Mouse (Mus musculus): ENCODE measurements at regions not wholly inside any gene's neighbourhood (a gene's known extent, or its start where the extent isn't known, plus 50 kb on each side); places are given as distances from the start of the nearest gene placed in this dataset.
A peak's percentile ranks its signal among the peaks of the same experiment; 100 is the strongest.

- H3K4me3 ChIP-seq: no peak overlapping the region
- H3K9me3 ChIP-seq: no peaks in the 10 kb centered on the region
- H3K4me2 ChIP-seq (replicated peaks): no peak overlapping the region
- H3K27ac ChIP-seq (replicated peaks): no peak overlapping the region
- H3K27me3 ChIP-seq: no peaks in the 10 kb centered on the region
- H3K36me3 ChIP-seq: no peaks in the 10 kb centered on the region
- ATAC-seq (replicated peaks): no peak
- peaks cover 14% of the 10 kb centered on the region for H3K4me1 ChIP-seq
- H3K9ac ChIP-seq (replicated peaks): no peak overlapping the region
- 47% methylated on average over 1 of the region's 1 CpGs for WGBS
Observed at GRCm38 (mm10) chr3:80204821-80205220, 320.5 kb downstream of the Fam198b start.

GRCm38 (mm10) chr3:80205351-80205750, 321.0 kb downstream of the Fam198b start:
- WGBS: 50% methylated on average over 6 of the region's 6 CpGs
- H3K9me3 ChIP-seq: no peaks in the 10 kb centered on the region
- no peak overlapping the region for H3K27ac ChIP-seq (replicated peaks)
- H3K4me1 ChIP-seq: peaks cover 14% of the 10 kb centered on the region
- no peaks in the 10 kb centered on the region for H3K27me3 ChIP-seq
- no peak overlapping the region for H3K4me2 ChIP-seq (replicated peaks)
- H3K4me3 ChIP-seq: no peak overlapping the region
- no peaks in the 10 kb centered on the region for H3K36me3 ChIP-seq
- no peak overlapping the region for H3K9ac ChIP-seq (replicated peaks)
- ATAC-seq (replicated peaks): no peak

- Histone ChIP-seq H3K27ac (replicated peaks) (peak overlapping the region; percentile 68), H3K9me3 (no peaks in the 10 kb centered on the region), H3K4me2 (replicated peaks) (no peak overlapping the region), H3K4me3 (no peak overlapping the region), H3K36me3 (no peaks in the 10 kb centered on the region), H3K27me3 (no peaks in the 10 kb centered on the region), H3K4me1 (peaks cover 14% of the 10 kb centered on the region), H3K9ac (replicated peaks) (no peak overlapping the region)
- WGBS: 11% methylated on average over 1 of the region's 1 CpGs
- ATAC-seq (replicated peaks): peak; percentile 77
Observed at GRCm38 (mm10) chr3:80207022-80207421, 322.7 kb downstream of the Fam198b start.

DNA sequence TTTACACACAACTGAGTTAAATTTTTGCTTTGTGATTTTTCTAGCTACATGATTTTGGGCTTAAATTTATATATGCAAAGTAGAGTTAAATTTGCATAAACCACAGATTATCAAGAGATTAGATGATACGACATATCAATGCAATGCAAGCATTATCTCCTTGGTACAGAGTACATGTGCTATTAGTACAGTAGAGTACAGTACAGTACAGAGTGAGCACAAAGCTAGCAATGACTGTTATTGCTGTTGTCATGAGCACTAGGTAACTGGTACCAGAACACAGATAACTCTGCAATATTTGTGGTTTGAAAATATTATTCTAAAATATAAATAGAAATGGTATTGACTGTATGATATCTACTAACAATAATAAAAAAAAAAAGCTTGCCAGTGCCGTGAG, 323.7 kb downstream of the Fam198b start:
- H3K9me3 ChIP-seq: no peaks in the 10 kb centered on the region
- no peak overlapping the region for H3K9ac ChIP-seq (replicated peaks)
- H3K36me3 ChIP-seq: no peaks in the 10 kb centered on the region
- H3K4me1 ChIP-seq: peaks cover 14% of the 10 kb centered on the region
- no peaks in the 10 kb centered on the region for H3K27me3 ChIP-seq
- 0 out of 2 replicates have a peak, but pooled peaks have one; percentile 61 for ATAC-seq (replicated peaks)
- no peak overlapping the region for H3K4me3 ChIP-seq
- H3K27ac ChIP-seq (replicated peaks): peak overlapping the region; percentile 69
- WGBS: 80% methylated on average over 2 of the region's 2 CpGs
- H3K4me2 ChIP-seq (replicated peaks): no peak overlapping the region

- no peaks in the 10 kb centered on the region for H3K27me3 ChIP-seq
- H3K36me3 ChIP-seq: no peaks in the 10 kb centered on the region
- no peak overlapping the region for H3K27ac ChIP-seq (replicated peaks)
- peaks cover 14% of the 10 kb centered on the region for H3K4me1 ChIP-seq
- ATAC-seq (replicated peaks): no peak
- no peak overlapping the region for H3K4me2 ChIP-seq (replicated peaks)
- H3K4me3 ChIP-seq: no peak overlapping the region
- no peak overlapping the region for H3K9ac ChIP-seq (replicated peaks)
- no peaks in the 10 kb centered on the region for H3K9me3 ChIP-seq
Observed at GRCm38 (mm10) chr3:80209596-80209995, 325.3 kb downstream of the Fam198b start.

GRCm38 (mm10) chr3:80211323-80212109, 327.2 kb downstream of the Fam198b start:
- H3K27ac ChIP-seq (replicated peaks): peak overlapping the region; percentile 50; the same call in 1 of the 2 replicates

GRCm38 (mm10) chr3:80248611-80249010, 364.3 kb downstream of the Fam198b start:
- Histone ChIP-seq H3K27ac (replicated peaks) (no peak overlapping the region), H3K9me3 (no peaks in the 10 kb centered on the region), H3K36me3 (no peaks in the 10 kb centered on the region), H3K27me3 (no peaks in the 10 kb centered on the region), H3K4me1 (no peaks in the 10 kb centered on the region; the same call in 1 of the 2 replicates), H3K9ac (replicated peaks) (no peak overlapping the region), H3K4me2 (replicated peaks) (no peak overlapping the region), H3K4me3 (no peak overlapping the region)
- WGBS: 31% methylated on average over 5 of the region's 5 CpGs
- peak; percentile 51; the same call in 1 of the 2 replicates for ATAC-seq (replicated peaks)

More at GRCm38 (mm10) chr3:80211323-80212109, 327.2 kb downstream of the Fam198b start:
- no peak for ATAC-seq (replicated peaks)
- Histone ChIP-seq H3K9ac (replicated peaks) (no peak overlapping the region), H3K27me3 (no peaks in the 10 kb centered on the region), H3K4me3 (no peak overlapping the region), H3K4me1 (peaks cover 7% of the 10 kb centered on the region; the same call in 1 of the 2 replicates), H3K36me3 (no peaks in the 10 kb centered on the region), H3K9me3 (no peaks in the 10 kb centered on the region), H3K4me2 (replicated peaks) (no peak overlapping the region)
- 51% methylated on average over 3 of the region's 3 CpGs for WGBS

- Histone ChIP-seq H3K9me3 (no peaks in the 10 kb centered on the region), H3K9ac (replicated peaks) (no peak overlapping the region), H3K4me2 (replicated peaks) (no peak overlapping the region), H3K36me3 (no peaks in the 10 kb centered on the region), H3K27me3 (no peaks in the 10 kb centered on the region), H3K27ac (replicated peaks) (no peak overlapping the region), H3K4me1 (no peaks in the 10 kb centered on the region; the same call in 1 of the 2 replicates), H3K4me3 (no peak overlapping the region)
- ATAC-seq (replicated peaks): no peak
- 79% methylated on average over 3 of the region's 3 CpGs for WGBS
Observed at GRCm38 (mm10) chr3:80249974-80250373, 365.6 kb downstream of the Fam198b start.

DNA sequence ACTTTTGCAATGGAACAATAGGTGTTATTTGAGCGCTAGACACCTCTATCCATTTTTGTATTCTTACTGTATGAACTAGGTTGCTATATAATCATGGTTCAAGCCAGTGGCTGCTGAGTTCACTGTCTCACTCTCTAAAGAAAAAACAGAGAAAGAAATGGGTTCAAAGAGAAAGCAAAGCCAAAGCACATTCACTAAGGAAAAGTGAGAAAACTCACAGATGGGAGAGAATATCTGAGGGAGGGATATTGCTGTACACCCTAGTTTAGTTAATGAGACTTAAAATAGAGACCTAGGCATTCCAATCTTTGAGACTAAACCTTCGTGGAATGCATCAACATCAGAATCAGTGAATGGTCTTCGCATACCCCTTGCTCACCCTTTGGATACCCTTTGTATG, 371.0 kb downstream of the Fam198b start:
- WGBS: 77% methylated on average over 3 of the region's 3 CpGs
- ATAC-seq (replicated peaks): no peak

DNA sequence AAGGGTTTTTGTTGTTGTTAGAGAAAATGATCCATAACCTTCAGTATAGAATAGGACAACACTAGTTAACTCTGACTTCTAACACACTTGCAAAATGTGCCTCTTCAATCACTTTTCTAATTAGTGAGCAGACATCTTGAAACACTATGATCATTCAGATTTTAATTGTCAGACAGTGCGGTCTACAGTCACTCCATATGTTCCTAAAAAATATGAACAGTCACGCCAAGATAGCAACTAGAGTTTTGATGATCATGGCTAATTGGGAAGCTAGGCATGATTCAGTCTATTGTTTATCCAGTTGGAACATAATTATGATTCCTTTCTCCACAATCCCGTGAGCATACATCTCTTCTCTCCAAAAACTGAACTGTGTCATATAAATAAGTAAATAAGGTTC, 372.1 kb downstream of the Fam198b start:
- Histone ChIP-seq H3K4me1 (no peaks in the 10 kb centered on the region), H3K27me3 (no peaks in the 10 kb centered on the region), H3K27ac (replicated peaks) (0 out of 2 replicates have a peak overlapping the region, but pooled peaks have one; percentile 0), H3K4me3 (no peak overlapping the region), H3K4me2 (replicated peaks) (no peak overlapping the region), H3K36me3 (no peaks in the 10 kb centered on the region), H3K9me3 (no peaks in the 10 kb centered on the region), H3K9ac (replicated peaks) (no peak overlapping the region)
- WGBS: 53% methylated on average over 3 of the region's 3 CpGs
- peak; percentile 82 for ATAC-seq (replicated peaks)

More for the DNA sequence above, 371.0 kb downstream of the Fam198b start:
- no peaks in the 10 kb centered on the region for H3K9me3 ChIP-seq
- H3K27ac ChIP-seq (replicated peaks): no peak overlapping the region
- H3K27me3 ChIP-seq: no peaks in the 10 kb centered on the region
- no peak overlapping the region for H3K4me2 ChIP-seq (replicated peaks)
- H3K4me1 ChIP-seq: no peaks in the 10 kb centered on the region
- H3K4me3 ChIP-seq: no peak overlapping the region
- H3K36me3 ChIP-seq: no peaks in the 10 kb centered on the region
- no peak overlapping the region for H3K9ac ChIP-seq (replicated peaks)

- no peak overlapping the region for H3K4me2 ChIP-seq (replicated peaks)
- ATAC-seq (replicated peaks): no peak
- H3K9ac ChIP-seq (replicated peaks): no peak overlapping the region
- H3K9me3 ChIP-seq: peaks cover 5% of the 10 kb centered on the region; the same call in 1 of the 2 replicates
- WGBS: 71% methylated on average over 2 of the region's 2 CpGs
- H3K27ac ChIP-seq (replicated peaks): no peak overlapping the region
- H3K4me1 ChIP-seq: no peaks in the 10 kb centered on the region
- H3K36me3 ChIP-seq: no peaks in the 10 kb centered on the region
- H3K4me3 ChIP-seq: no peak overlapping the region
- H3K27me3 ChIP-seq: no peaks in the 10 kb centered on the region
Observed at GRCm38 (mm10) chr3:80263095-80263494, 378.8 kb downstream of the Fam198b start.

- H3K27me3 ChIP-seq: no peaks in the 10 kb centered on the region
- no peaks in the 10 kb centered on the region for H3K9me3 ChIP-seq
- ATAC-seq (replicated peaks): no peak
- WGBS: 84% methylated on average over 1 of the region's 1 CpGs
- no peak overlapping the region for H3K27ac ChIP-seq (replicated peaks)
- no peaks in the 10 kb centered on the region for H3K36me3 ChIP-seq
- no peak overlapping the region for H3K9ac ChIP-seq (replicated peaks)
- no peaks in the 10 kb centered on the region for H3K4me1 ChIP-seq
- no peak overlapping the region for H3K4me2 ChIP-seq (replicated peaks)
- H3K4me3 ChIP-seq: no peak overlapping the region
Observed at GRCm38 (mm10) chr3:80284656-80285055, 400.3 kb downstream of the Fam198b start.

DNA sequence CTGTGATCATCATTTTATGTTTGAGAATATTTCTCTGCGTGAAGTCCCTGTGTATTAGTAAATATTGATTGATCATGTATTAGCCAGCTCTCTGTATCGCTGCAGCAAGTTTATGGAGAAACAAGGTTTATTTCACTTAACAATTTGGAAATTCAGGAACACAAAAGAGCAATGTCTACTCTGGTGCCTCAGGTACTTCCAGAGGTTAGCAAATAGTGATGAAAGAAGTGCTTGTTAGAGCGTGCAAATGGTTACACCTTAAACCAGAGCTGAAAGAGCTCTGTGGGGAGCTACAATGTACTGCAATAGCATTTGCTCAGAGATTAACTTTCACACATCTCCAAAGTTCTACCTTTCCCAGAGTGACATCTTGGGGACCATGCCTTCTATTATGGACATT, 400.9 kb downstream of the Fam198b start:
- no peak for ATAC-seq (replicated peaks)
- Histone ChIP-seq H3K4me2 (replicated peaks) (no peak overlapping the region), H3K9me3 (no peaks in the 10 kb centered on the region), H3K27me3 (no peaks in the 10 kb centered on the region), H3K4me3 (no peak overlapping the region), H3K4me1 (no peaks in the 10 kb centered on the region), H3K27ac (replicated peaks) (no peak overlapping the region), H3K36me3 (no peaks in the 10 kb centered on the region), H3K9ac (replicated peaks) (no peak overlapping the region)
- 91% methylated on average over 3 of the region's 3 CpGs for WGBS

All from forebrain, embryonic 15.5 days (tissue).